Mouse (Mus musculus) brain, embryonic 14.5 days (tissue): Measurements from ENCODE around the gene Cox7a2l. TPM values are rescaled to one million over a fixed set of nuclear protein-coding genes. Genes with fewer than 3 reads are reported as not detected.

Source experiments
- DNase-seq: peaks from one replicate; pipeline ENCODE4 v3.0.0-alpha.2; 2011; ENCODE audit warnings: low read depth
- CTCF ChIP-seq: fragments of 200-500 bp; IDR thresholded peaks from 2 replicates; pipeline ENCODE4 v1.5.1; 2012; ENCODE audit warnings: inconsistent platforms, mild to moderate bottlenecking, moderate library complexity, borderline replicate concordance; ENCODE audit not compliant: insufficient read depth, insufficient read length; ENCODE audit errors: extremely low read depth
- POLR2A ChIP-seq: fragments of 200-500 bp; IDR thresholded peaks from 2 replicates; pipeline ENCODE4 v1.6.1; 2012; ENCODE audit warnings: mild to moderate bottlenecking, inconsistent platforms, borderline replicate concordance; ENCODE audit not compliant: poor library complexity, insufficient read depth, insufficient read length, severe bottlenecking; ENCODE audit errors: extremely low read depth
- polyA plus RNA-seq: library from polyadenylated mRNA; depleted of rRNA; stranded (reverse); fragments of >200 nt; gene quantifications from 2 replicates; pipeline ENCODE4 v1.2.3, GENCODE M21; 2012; rRNA removed

The Cox7a2l gene
- polyA plus RNA-seq = 246 and 257 TPM in 2 replicates

GRCm38 (mm10) chr17:83517280-83518015 is at the start of gene Cox7a2l:
Gene Cox7a2l (minus strand): TSS chr17:83517330.
- TF ChIP-seq CTCF (no peak), POLR2A (no peak)
- no peak for DNase-seq

GRCm38 (mm10) chr17:83565506-83565905 is 48.4 kb upstream of the Cox7a2l start:
- TF ChIP-seq POLR2A = no peak
- TF ChIP-seq CTCF = no peak
- DNase-seq = peak; percentile 87

GRCm38 (mm10) chr17:83564119-83564820 is 47.1 kb upstream of the Cox7a2l start:
- TF ChIP-seq CTCF (no peak), POLR2A (no peak)
- DNase-seq = peak; percentile 44

DNA sequence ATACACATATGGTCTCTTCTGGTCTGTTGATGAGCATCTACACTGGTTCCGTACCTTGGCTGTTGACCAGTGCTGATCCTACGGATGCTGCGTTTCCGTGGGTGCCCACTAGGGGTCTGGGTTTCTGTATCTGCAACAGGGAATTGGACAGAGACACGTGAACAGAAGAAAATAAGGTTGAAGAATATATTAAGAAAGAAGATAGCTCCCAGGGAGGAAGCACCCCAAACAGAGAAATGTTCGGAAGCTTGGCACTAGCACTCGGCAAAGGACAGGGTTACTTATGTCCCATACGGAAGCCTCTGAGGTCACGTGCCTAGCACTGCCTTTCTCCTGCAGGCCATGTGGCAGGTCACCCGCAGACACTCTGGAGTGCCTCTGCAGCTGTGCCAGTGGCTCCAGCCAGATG is 46.6 kb upstream of the Cox7a2l start:
- peak; percentile 64; the same call in 1 of the 2 replicates for TF ChIP-seq CTCF
- no peak for TF ChIP-seq POLR2A
- no peak for DNase-seq

GRCm38 (mm10) chr17:83562153-83563010 is 45.3 kb upstream of the Cox7a2l start:
- DNase-seq = no peak
- no peak for TF ChIP-seq CTCF
- TF ChIP-seq POLR2A = no peak

- TF ChIP-seq CTCF (no peak), POLR2A (no peak)
These were observed 42.0 kb upstream of the Cox7a2l start for GRCm38 (mm10) chr17:83559081-83559480.

GRCm38 (mm10) chr17:83555836-83556235 is 38.7 kb upstream of the Cox7a2l start:
- TF ChIP-seq POLR2A = no peak
- TF ChIP-seq CTCF = no peak
- no peak for DNase-seq

More at GRCm38 (mm10) chr17:83559081-83559480, 42.0 kb upstream of the Cox7a2l start:
- DNase-seq = no peak

- DNase-seq = no peak
- TF ChIP-seq POLR2A (no peak), CTCF (no peak)
These were observed 37.9 kb upstream of the Cox7a2l start for GRCm38 (mm10) chr17:83554997-83555396.

GRCm38 (mm10) chr17:83548501-83549233 is 31.5 kb upstream of the Cox7a2l start:
- peak; percentile 25; the same call in 1 of the 2 replicates for TF ChIP-seq CTCF
- no peak for TF ChIP-seq POLR2A
- DNase-seq = peak; percentile 76

DNA sequence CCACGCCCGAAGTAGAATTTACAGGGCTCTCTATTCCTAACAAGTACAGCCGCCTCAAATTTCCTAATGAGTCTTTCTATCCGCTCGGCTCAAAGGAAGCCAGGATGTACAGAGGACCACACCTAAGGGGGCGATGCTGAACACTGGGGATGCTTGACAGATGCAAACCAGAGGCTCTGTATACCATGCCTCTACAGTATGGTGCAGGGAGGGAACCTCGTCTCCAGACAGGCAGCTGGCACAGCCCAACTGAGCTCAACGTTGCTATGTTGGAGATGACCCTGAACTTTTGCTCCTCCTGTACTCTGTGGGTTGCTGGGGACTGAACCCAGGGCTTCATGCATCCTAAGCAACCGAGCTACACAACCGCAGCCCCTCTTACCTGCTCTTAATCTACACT is 30.0 kb upstream of the Cox7a2l start:
- DNase-seq = no peak
- TF ChIP-seq POLR2A = no peak
- TF ChIP-seq CTCF = no peak
